ENCODE assay signal across 25 mouse cellular contexts in genomic region chr14:14486356-14486755, GRCm38 (mm10).
"Had no signal": no experiment of that assay in that cellular context is flagged by ENCODE, and none has a peak within 500 bp of the region (broad histone marks: within the 10 kb centered on the region; RNA-seq: fewer than 3 reads in every experiment).

No protein-coding gene starts in this region.

- H3K4me2 ChIP-seq: heart, embryonic 11.5 days; heart, embryonic 13.5 days; heart, embryonic 15.5 days; hindbrain, embryonic 13.5 days; hindbrain, embryonic 15.5 days; kidney, embryonic 15.5 days; limb, embryonic 13.5 days; limb, embryonic 15.5 days; liver, embryonic 12.5 days had no signal

- H3K9ac ChIP-seq: heart, embryonic 13.5 days; heart, embryonic 15.5 days; hindbrain, embryonic 13.5 days; hindbrain, embryonic 15.5 days; kidney, embryonic 15.5 days; limb, embryonic 13.5 days; limb, embryonic 15.5 days; liver, embryonic 12.5 days; liver, embryonic 14.5 days had no signal

- H3K27ac ChIP-seq: heart, adult 2 months; heart, embryonic 13.5 days; heart, embryonic 15.5 days; hindbrain, embryonic 13.5 days; hindbrain, embryonic 15.5 days; hindbrain, postnatal 0 days; kidney, embryonic 15.5 days; kidney, postnatal 0 days; limb, embryonic 13.5 days; limb, embryonic 15.5 days; liver, embryonic 12.5 days; liver, embryonic 14.5 days had no signal

- H3K4me3 ChIP-seq: heart, adult 2 months; heart, embryonic 13.5 days; heart, embryonic 15.5 days; hindbrain, embryonic 13.5 days; hindbrain, embryonic 15.5 days; kidney, embryonic 15.5 days; limb, embryonic 13.5 days; limb, embryonic 15.5 days; liver, embryonic 12.5 days had no signal

- H3K27me3 ChIP-seq: heart, embryonic 13.5 days; heart, embryonic 15.5 days; hindbrain, embryonic 13.5 days; hindbrain, embryonic 15.5 days; kidney, embryonic 15.5 days; limb, embryonic 13.5 days; limb, embryonic 15.5 days; liver, embryonic 12.5 days had no signal

- H3K36me3 ChIP-seq: heart, embryonic 13.5 days; heart, embryonic 15.5 days; hindbrain, embryonic 13.5 days; hindbrain, embryonic 15.5 days; kidney, embryonic 15.5 days; limb, embryonic 13.5 days; limb, embryonic 15.5 days; liver, embryonic 12.5 days had no signal

- H3K4me1 ChIP-seq: heart, embryonic 13.5 days; heart, embryonic 15.5 days; hindbrain, embryonic 13.5 days; hindbrain, embryonic 15.5 days; kidney, embryonic 15.5 days; limb, embryonic 13.5 days; limb, embryonic 15.5 days; liver, embryonic 12.5 days had no signal

- H3K9me3 ChIP-seq: heart, embryonic 13.5 days; heart, embryonic 15.5 days; hindbrain, embryonic 13.5 days; hindbrain, embryonic 15.5 days; kidney, embryonic 15.5 days; limb, embryonic 13.5 days; limb, embryonic 15.5 days; liver, embryonic 12.5 days had no signal

- ATAC-seq: hindbrain, postnatal 0 days; intestine, embryonic 16.5 days; liver, embryonic 12.5 days had no signal

- DNase-seq: gastrocnemius, postnatal 14 days; gastrocnemius, postnatal 36 days; heart, adult 11 months; heart, adult 2 months; heart, postnatal 14 days; heart, postnatal 36 days; kidney, adult 11 months; kidney, adult 2 months; kidney, adult 9 months; kidney, postnatal 14 days; kidney, postnatal 36 days; left cerebral cortex, postnatal 4 days had no signal
